Mouse (Mus musculus): ENCODE results near the gene Ccnd2. TPM values are rescaled to one million over a fixed set of nuclear protein-coding genes. Genes with fewer than 3 reads are reported as not detected.
A peak's percentile ranks its signal among the peaks of the same experiment; 100 is the strongest.

Ccnd2 gene
- total and polyA plus RNA-seq, 2 experiments from 2014 or later: 31.1 to 383 TPM

DNA sequence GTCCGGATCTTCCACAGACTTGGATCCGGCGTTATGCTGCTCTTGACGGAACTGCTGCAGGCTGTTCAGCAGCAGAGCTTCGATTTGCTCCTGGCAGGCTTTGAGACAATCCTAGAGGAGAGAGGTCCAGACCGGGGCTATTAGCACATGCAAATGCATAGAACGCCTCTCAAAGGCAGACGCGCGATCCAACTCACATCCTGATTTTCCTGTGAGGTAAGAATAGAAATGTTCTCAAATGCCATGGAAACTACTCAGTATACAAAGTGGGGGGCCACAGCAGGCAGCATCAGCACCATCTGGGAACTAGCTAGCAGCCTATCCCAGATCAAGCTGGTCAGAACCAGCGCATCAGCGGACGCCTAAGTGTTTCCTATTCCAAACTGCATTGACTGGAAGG lies 21.6 kb downstream of the Ccnd2 start:
- ATAC-seq (ENCODE audit: insufficient read depth, low read depth) (no peak), DNase-seq (ENCODE audit: low spot score) (no peak)
- Histone ChIP-seq H3K4me2 (ENCODE audit: low read depth, low read length) (no peak overlapping the region), H3K9ac (replicated peaks; ENCODE audit: low read depth, low read length) (no peak overlapping the region), H3K9me3 (replicated peaks; ENCODE audit: control insufficient read depth, low read length) (no peaks in the 10 kb centered on the region), H3K27me3 (ENCODE audit: control insufficient read depth, insufficient read depth, low read length) (no peaks in the 10 kb centered on the region), H3K36me3 (replicated peaks; ENCODE audit: control insufficient read depth, insufficient read depth, low read length) (peaks cover 82% of the 10 kb centered on the region), H3K27ac (ENCODE audit: low read depth) (no peak overlapping the region), H3K4me3 (ENCODE audit: low read depth, low read length) (no peak overlapping the region), H3K4me1 (ENCODE audit: control insufficient read depth, insufficient read depth) (no peaks in the 10 kb centered on the region)
- no peak for TF ChIP-seq CTCF (IDR thresholded peaks at IDR 0.05; ENCODE audit: low read depth)
- TF ChIP-seq EP300 (IDR thresholded peaks at IDR 0.05; ENCODE audit: low read depth): no peak
- WGBS: 70% methylated on average over 13 of the region's 13 CpGs

DNA sequence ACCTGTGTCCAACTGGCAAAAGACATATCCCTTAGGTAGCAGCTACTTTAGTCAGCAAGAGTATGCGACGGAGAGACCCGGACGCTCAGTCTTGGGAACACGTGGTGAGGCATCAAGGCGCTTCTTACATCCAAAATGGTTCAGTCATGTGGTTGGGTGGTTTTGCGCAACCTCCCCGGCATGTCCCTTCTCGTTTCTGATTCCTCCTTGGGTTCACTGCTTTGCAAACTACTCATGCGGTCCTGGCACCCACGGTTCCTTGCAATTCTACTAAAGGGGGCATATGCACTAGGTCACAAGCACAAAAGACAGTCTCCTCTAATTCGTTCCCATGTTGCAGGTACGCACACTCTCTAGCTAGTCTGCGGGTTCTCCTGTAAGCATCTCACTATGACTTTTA lies 22.3 kb downstream of the Ccnd2 start:
- TF ChIP-seq CTCF (IDR thresholded peaks at IDR 0.05; ENCODE audit: low read depth) (no peak), EP300 (IDR thresholded peaks at IDR 0.05; ENCODE audit: low read depth) (no peak)
- no peak overlapping the region for H3K27ac ChIP-seq (ENCODE audit: low read depth)
- no peaks in the 10 kb centered on the region for H3K4me1 ChIP-seq (ENCODE audit: control insufficient read depth, insufficient read depth)
- no peak for ATAC-seq (ENCODE audit: insufficient read depth, low read depth)
- no peak for DNase-seq (ENCODE audit: low spot score)
- no peaks in the 10 kb centered on the region for H3K9me3 ChIP-seq (replicated peaks; ENCODE audit: control insufficient read depth, low read length)
- H3K4me2 ChIP-seq (ENCODE audit: low read depth, low read length): no peak overlapping the region
- no peak overlapping the region for H3K9ac ChIP-seq (replicated peaks; ENCODE audit: low read depth, low read length)
- H3K36me3 ChIP-seq (replicated peaks; ENCODE audit: control insufficient read depth, insufficient read depth, low read length): peaks cover 78% of the 10 kb centered on the region
- 90% methylated on average over 14 of the region's 14 CpGs for WGBS
- H3K27me3 ChIP-seq (ENCODE audit: control insufficient read depth, insufficient read depth, low read length): no peaks in the 10 kb centered on the region
- no peak overlapping the region for H3K4me3 ChIP-seq (ENCODE audit: low read depth, low read length)

DNA sequence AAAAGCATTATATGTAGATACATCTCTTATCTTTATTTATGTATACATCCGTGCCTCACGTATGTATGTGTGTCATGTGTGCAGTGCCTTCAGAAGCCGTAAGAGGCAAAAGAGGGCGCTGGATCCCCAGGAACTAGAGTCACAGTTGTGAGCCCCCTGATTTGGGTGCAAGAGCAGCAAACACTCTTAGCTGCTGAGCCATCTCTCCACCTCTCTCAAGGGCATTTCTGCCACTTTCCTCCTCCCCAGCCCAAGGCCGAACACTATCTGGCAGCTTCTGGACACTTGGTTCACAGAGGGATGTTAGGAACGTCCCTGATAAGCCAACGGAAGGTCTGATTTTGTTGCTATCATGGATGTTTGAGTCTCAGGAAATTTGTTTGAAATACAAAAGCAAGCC lies 28.5 kb downstream of the Ccnd2 start:
- no peak for TF ChIP-seq CTCF (IDR thresholded peaks at IDR 0.05; ENCODE audit: low read depth)
- TF ChIP-seq EP300 (IDR thresholded peaks at IDR 0.05; ENCODE audit: low read depth): no peak

DNA sequence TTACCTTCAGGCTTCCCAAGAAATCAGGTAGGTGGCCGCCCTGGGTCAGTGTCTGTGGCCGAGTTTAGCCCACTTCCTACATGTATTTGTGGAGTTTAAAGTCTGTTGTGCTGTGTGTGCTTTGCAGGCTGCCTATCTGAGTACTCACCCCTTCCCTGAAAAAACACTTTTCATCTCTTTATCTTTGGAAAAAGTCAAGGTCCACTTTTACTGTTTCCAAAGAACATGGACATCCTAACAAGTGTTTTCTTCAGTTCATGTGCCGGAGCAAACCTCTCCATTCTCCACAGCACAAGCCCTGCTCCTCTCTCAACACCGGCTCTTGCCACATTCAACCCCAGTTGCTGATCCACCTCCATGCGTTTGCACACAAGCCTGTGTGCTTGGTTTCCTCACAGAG lies 29.0 kb downstream of the Ccnd2 start:
- Histone ChIP-seq H3K4me2 (ENCODE audit: low read depth, low read length) (no peak overlapping the region), H3K27me3 (ENCODE audit: control insufficient read depth, insufficient read depth, low read length) (no peaks in the 10 kb centered on the region), H3K4me3 (ENCODE audit: low read depth, low read length) (no peak overlapping the region), H3K9ac (replicated peaks; ENCODE audit: low read depth, low read length) (no peak overlapping the region), H3K9me3 (replicated peaks; ENCODE audit: control insufficient read depth, low read length) (no peaks in the 10 kb centered on the region), H3K36me3 (replicated peaks; ENCODE audit: control insufficient read depth, insufficient read depth, low read length) (peaks cover 21% of the 10 kb centered on the region), H3K4me1 (ENCODE audit: control insufficient read depth, insufficient read depth) (no peaks in the 10 kb centered on the region), H3K27ac (ENCODE audit: low read depth) (no peak overlapping the region)
- ATAC-seq (ENCODE audit: insufficient read depth, low read depth): no peak
- no peak for DNase-seq (ENCODE audit: low spot score)
- TF ChIP-seq EP300 (IDR thresholded peaks at IDR 0.05; ENCODE audit: low read depth): no peak
- no peak for TF ChIP-seq CTCF (IDR thresholded peaks at IDR 0.05; ENCODE audit: low read depth)
- WGBS: 78% methylated on average over 5 of the region's 5 CpGs

More for the DNA sequence above, 28.5 kb downstream of the Ccnd2 start:
- Histone ChIP-seq H3K36me3 (replicated peaks; ENCODE audit: control insufficient read depth, insufficient read depth, low read length) (peaks cover 26% of the 10 kb centered on the region), H3K27me3 (ENCODE audit: control insufficient read depth, insufficient read depth, low read length) (no peaks in the 10 kb centered on the region), H3K4me1 (ENCODE audit: control insufficient read depth, insufficient read depth) (no peaks in the 10 kb centered on the region), H3K4me3 (ENCODE audit: low read depth, low read length) (no peak overlapping the region), H3K9ac (replicated peaks; ENCODE audit: low read depth, low read length) (no peak overlapping the region), H3K9me3 (replicated peaks; ENCODE audit: control insufficient read depth, low read length) (no peaks in the 10 kb centered on the region), H3K4me2 (ENCODE audit: low read depth, low read length) (no peak overlapping the region), H3K27ac (ENCODE audit: low read depth) (no peak overlapping the region)
- DNase-seq (ENCODE audit: low spot score) (no peak), ATAC-seq (ENCODE audit: insufficient read depth, low read depth) (no peak)
- WGBS: 57% methylated on average over 7 of the region's 7 CpGs

DNA sequence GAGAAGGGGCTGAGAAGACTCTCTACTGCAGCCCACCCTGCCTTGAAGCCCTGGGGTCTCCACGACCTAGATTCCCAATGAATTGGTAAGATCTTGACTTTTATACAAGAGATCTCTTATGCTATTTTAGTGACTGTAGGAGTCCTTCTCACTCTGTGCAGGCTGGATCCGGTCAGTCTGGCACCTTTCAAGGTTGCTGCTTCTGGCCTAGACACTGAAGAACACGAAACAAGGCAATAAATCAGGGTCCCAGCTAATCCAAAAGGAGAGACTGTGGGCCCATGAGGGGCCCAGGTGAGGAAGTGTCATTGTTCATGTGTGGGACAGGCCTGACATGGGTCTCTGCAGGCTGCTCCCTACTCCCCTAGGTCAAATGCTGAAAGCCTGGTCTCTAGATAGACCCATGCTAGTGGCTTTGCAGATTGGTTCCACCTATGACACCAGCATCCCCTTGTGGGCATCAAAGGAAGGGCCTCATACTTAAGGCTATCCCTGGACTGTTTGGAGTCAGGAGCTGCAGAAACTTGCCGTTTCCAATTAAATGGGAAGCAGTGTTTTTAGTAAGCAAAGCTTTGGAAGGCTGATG lies 29.7 kb downstream of the Ccnd2 start:
- DNase-seq (ENCODE audit: low spot score): peak; percentile 19
- Histone ChIP-seq H3K27me3 (ENCODE audit: control insufficient read depth, insufficient read depth, low read length) (no peaks in the 10 kb centered on the region), H3K9me3 (replicated peaks; ENCODE audit: control insufficient read depth, low read length) (no peaks in the 10 kb centered on the region), H3K4me3 (ENCODE audit: low read depth, low read length) (no peak overlapping the region), H3K4me2 (ENCODE audit: low read depth, low read length) (no peak overlapping the region), H3K36me3 (replicated peaks; ENCODE audit: control insufficient read depth, insufficient read depth, low read length) (peaks cover 14% of the 10 kb centered on the region), H3K4me1 (ENCODE audit: control insufficient read depth, insufficient read depth) (no peaks in the 10 kb centered on the region), H3K27ac (ENCODE audit: low read depth) (no peak overlapping the region), H3K9ac (replicated peaks; ENCODE audit: low read depth, low read length) (no peak overlapping the region)
- peak; percentile 57; the same call in 1 of the 2 replicates for ATAC-seq (ENCODE audit: insufficient read depth, low read depth)
- 68% methylated on average over 4 of the region's 4 CpGs for WGBS
- TF ChIP-seq CTCF (IDR thresholded peaks at IDR 0.05; ENCODE audit: low read depth): peak; percentile 86
- TF ChIP-seq EP300 (IDR thresholded peaks at IDR 0.05; ENCODE audit: low read depth): no peak

Data from heart, postnatal 0 days (tissue).